Mouse (Mus musculus) CD4-positive naive resting alpha-beta T cell, adult 57 days (primary cell): ENCODE measurements around the gene Coro6. TPM values are rescaled to one million over a fixed set of nuclear protein-coding genes. Genes with fewer than 3 reads are reported as not detected.

Source experiments
- total RNA-seq: library from RNA; stranded (reverse); gene quantifications from one replicate; pipeline ENCODE4 v1.2.4, GENCODE M21; 2023

Gene Coro6
- 1.0 TPM for total RNA-seq

GRCm38 (mm10) chr11:77462283-77463100, at the start of gene Coro6:
TSS of gene Coro6 (plus strand) at chr11:77462411.

GRCm38 (mm10) chr11:77489591-77490235, 27.5 kb downstream of the Coro6 start, which contains the start of gene Ankrd13b:
TSS of gene Ankrd13b (minus strand) at chr11:77489678.

GRCm38 (mm10) chr11:77493512-77494343, 31.5 kb downstream of the Coro6 start, which contains the start of gene Git1:
TSS of gene Git1 (plus strand) at chr11:77493562.

GRCm38 (mm10) chr11:77514832-77515636, 52.8 kb downstream of the Coro6 start, which contains the start of gene Abhd15:
TSS of gene Abhd15 (plus strand) at chr11:77515121.

GRCm38 (mm10) chr11:77515637-77516552, 53.7 kb downstream of the Coro6 start, which contains the start of gene Trp53i13:
TSS of gene Trp53i13 (minus strand) at chr11:77515980.

GRCm38 (mm10) chr11:77519043-77519442, 56.8 kb downstream of the Coro6 start, which contains the start of gene Gm10392:
TSS of gene Gm10392 (minus strand) at chr11:77519198.

Other genes starting within 250 kb of the Coro6 start
- 359 TPM for gene Ssh2, start 246.1 kb upstream of the Coro6 start, total RNA-seq
- gene Ankrd13b, start 27.3 kb downstream of the Coro6 start, total RNA-seq: 17.7 TPM
- gene Git1, start 31.2 kb downstream of the Coro6 start, total RNA-seq: 47.8 TPM
- gene Abhd15, start 52.7 kb downstream of the Coro6 start, total RNA-seq: 6.8 TPM
- gene Trp53i13, start 53.6 kb downstream of the Coro6 start, total RNA-seq: 21.7 TPM
- gene Gm10392, start 56.8 kb downstream of the Coro6 start, total RNA-seq: 3.0 TPM
- 41.1 TPM for gene Taok1, start 145.4 kb downstream of the Coro6 start, total RNA-seq
- 149 TPM for gene Nufip2, start 223.7 kb downstream of the Coro6 start, total RNA-seq